Mouse (Mus musculus) ES-E14 (cell line): ENCODE data around the gene Ccdc17. TPM values are rescaled to one million over a fixed set of nuclear protein-coding genes. Genes with fewer than 3 reads are reported as not detected.

ENCODE experiments used
- DNase-seq: peaks from one replicate; pipeline ENCODE4 v3.0.0-alpha.2; 2013; ENCODE audit warnings: low read depth, low spot score
- H3K27ac ChIP-seq: 2 replicates; pipeline ENCODE4 v1.5.1; 2012; ENCODE audit warnings: low read depth, mild to moderate bottlenecking, low read length, moderate library complexity, mixed read lengths; ENCODE audit not compliant: poor library complexity, insufficient read depth, severe bottlenecking
- H3K36me3 ChIP-seq: 2 replicates; pipeline ENCODE4 v1.6.1; 2012; ENCODE audit warnings: mild to moderate bottlenecking, low read length, moderate library complexity, mixed read lengths; ENCODE audit not compliant: control insufficient read depth, poor library complexity, insufficient read depth, severe bottlenecking
- H3K4me1 ChIP-seq, 2 experiments: fragments of 150-350 bp in 1 of 2; sonication (generic) in 1 of 2; 2 replicates each; pipeline ENCODE4 v1.6.1; 2012; ENCODE audit warnings: low read length in 2 of 2, mild to moderate bottlenecking in 1 of 2, mixed read lengths in 1 of 2; ENCODE audit not compliant: control insufficient read depth in 2 of 2, insufficient read depth in 2 of 2, poor library complexity in 1 of 2
- H3K4me3 ChIP-seq, 2 experiments: fragments of 150-350 bp in 1 of 2; sonication (generic) in 1 of 2; 2 replicates each; pipeline ENCODE4 v1.5.1; 2012; ENCODE audit warnings: low read length in 2 of 2, low read depth in 1 of 2, mild to moderate bottlenecking in 1 of 2, mixed read lengths in 1 of 2; ENCODE audit not compliant: insufficient read depth in 1 of 2, poor library complexity in 1 of 2, severe bottlenecking in 1 of 2
- H3K9ac ChIP-seq: 2 replicates; pipeline ENCODE4 v1.6.1; 2012; ENCODE audit warnings: low read depth, mild to moderate bottlenecking, low read length, mixed read lengths; ENCODE audit not compliant: poor library complexity, insufficient read depth, severe bottlenecking
- H3K9me3 ChIP-seq: fragments of 150-350 bp; sonication (generic); 2 replicates; pipeline ENCODE4 v1.6.1; 2012; ENCODE audit warnings: low read depth, mild to moderate bottlenecking, low read length; ENCODE audit not compliant: control insufficient read depth, insufficient read depth
- CHD2 ChIP-seq: IDR thresholded peaks from 2 replicates; pipeline ENCODE4 v1.6.1; 2014; ENCODE audit warnings: mild to moderate bottlenecking, low read depth, low read length, inconsistent platforms
- HCFC1 ChIP-seq: IDR thresholded peaks from 2 replicates; pipeline ENCODE4 v1.6.1; 2012; ENCODE audit warnings: low read length, inconsistent platforms, borderline replicate concordance; ENCODE audit not compliant: insufficient read depth
- MAFK ChIP-seq: IDR thresholded peaks from 2 replicates; pipeline ENCODE4 v1.6.1; 2014; ENCODE audit warnings: mild to moderate bottlenecking, low read depth, low read length, inconsistent platforms; ENCODE audit not compliant: insufficient read depth
- ZC3H11A ChIP-seq: IDR thresholded peaks from 2 replicates; pipeline ENCODE4 v1.6.1; 2012; ENCODE audit warnings: low read depth, mild to moderate bottlenecking, inconsistent platforms, low read length, borderline replicate concordance
- ZNF384 ChIP-seq: IDR thresholded peaks from 2 replicates; pipeline ENCODE4 v1.6.1; 2012; ENCODE audit warnings: low read depth, low read length, inconsistent platforms
- in situ Hi-C, 2 experiments: fragments of 600-800 bp; cut with MboI; formaldehyde crosslinking; loops; one replicate each; pipeline ENCODE4 v1.15.1; 2025; ENCODE audit warnings: low sequenced_read_pairs in 2 of 2, inconsistent platforms in 1 of 2; ENCODE audit not compliant: unreplicated experiment in 2 of 2
- total RNA-seq: library from RNA; depleted of rRNA; stranded (reverse); fragments of 300-350 nt; gene quantifications from 2 replicates; pipeline ENCODE4 v1.2.3, GENCODE M21; 2012

The Ccdc17 gene
- total RNA-seq, 1 experiment, result 2.9 TPM

DNA sequence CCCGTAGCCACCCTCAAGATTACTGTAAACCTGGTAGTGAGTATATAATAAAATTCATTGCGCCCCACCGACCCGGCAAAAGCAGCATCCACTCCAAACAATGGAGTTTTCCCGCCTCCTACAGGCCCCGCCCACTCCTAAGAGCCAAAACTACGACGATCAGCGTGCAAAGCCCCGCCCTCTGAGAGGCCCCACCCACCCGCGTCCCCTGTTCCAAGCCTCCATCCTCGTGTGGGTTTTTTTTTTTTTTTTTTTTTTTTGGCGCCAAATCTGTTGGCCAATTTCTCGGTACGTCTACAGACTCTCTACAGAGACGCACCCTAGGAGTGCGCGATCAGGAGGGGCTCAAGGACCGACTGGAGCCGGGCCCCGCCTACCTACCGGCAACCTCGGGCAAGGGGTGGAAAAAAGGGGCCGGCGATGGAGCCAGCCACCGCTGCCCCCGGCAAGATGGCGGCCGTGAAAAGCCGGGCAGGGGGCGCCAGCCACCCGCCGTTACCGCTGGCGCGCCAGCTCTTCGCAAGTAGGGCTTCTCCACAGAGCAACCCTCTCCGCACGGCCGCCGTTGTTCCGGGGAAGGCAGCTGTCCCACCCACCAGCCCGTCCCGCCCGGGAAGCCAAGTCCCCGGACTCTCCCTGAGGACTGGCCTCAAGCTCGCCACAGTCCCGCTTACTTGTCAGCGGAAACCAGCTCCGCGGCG, 30.4 kb downstream of the Ccdc17 start:
- no peak for TF ChIP-seq ZC3H11A
- TF ChIP-seq ZNF384, result peak; percentile 96
- no peak for TF ChIP-seq MAFK
- peak; percentile 39; the same call in 1 of the 2 replicates for TF ChIP-seq HCFC1
- no peak for TF ChIP-seq CHD2
- Histone ChIP-seq H3K27ac (peak overlapping the region; percentile 89), H3K36me3 (peaks cover 8% of the 10 kb centered on the region), H3K9ac (peak overlapping the region; percentile 100), H3K4me1 (peaks cover 0 to 2% of the 10 kb centered on the region in 2 experiments; a peak in 1 of 4 replicates), H3K4me3 (peak overlapping the region; percentile 93 to 96), H3K9me3 (no peaks in the 10 kb centered on the region)
- in situ Hi-C loops, result no loop called here
- DNase-seq, result peak; percentile 94

DNA sequence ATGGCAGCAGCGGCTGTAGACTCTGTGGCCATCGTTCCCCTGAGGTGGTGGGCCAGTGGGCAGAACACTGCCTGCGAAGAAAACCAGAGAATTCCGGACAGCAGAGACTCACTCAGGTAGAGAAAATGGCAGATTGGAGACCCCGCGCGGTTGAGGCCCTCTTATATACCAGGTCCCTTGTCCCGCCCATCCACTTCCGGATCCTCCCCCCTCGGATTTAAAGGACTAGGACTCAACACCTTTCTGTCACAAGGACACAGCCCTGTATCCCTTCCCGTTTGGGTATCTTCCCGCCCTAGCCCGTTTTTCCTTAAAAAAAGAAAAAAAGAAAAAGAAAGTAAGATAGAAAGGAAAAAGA, 30.9 kb downstream of the Ccdc17 start:
- peak; percentile 74 for TF ChIP-seq HCFC1
- no peak for TF ChIP-seq ZC3H11A
- H3K4me3 ChIP-seq, result peak overlapping the region; percentile 93 to 96
- H3K4me1 ChIP-seq, result peaks cover 0 to 2% of the 10 kb centered on the region in 2 experiments; a peak in 1 of 4 replicates
- H3K9me3 ChIP-seq, result no peaks in the 10 kb centered on the region
- peak; percentile 90 for DNase-seq
- in situ Hi-C loops, result no loop called here
- H3K27ac ChIP-seq, result peak overlapping the region; percentile 89
- peaks cover 5% of the 10 kb centered on the region for H3K36me3 ChIP-seq
- H3K9ac ChIP-seq, result peak overlapping the region; percentile 100

DNA sequence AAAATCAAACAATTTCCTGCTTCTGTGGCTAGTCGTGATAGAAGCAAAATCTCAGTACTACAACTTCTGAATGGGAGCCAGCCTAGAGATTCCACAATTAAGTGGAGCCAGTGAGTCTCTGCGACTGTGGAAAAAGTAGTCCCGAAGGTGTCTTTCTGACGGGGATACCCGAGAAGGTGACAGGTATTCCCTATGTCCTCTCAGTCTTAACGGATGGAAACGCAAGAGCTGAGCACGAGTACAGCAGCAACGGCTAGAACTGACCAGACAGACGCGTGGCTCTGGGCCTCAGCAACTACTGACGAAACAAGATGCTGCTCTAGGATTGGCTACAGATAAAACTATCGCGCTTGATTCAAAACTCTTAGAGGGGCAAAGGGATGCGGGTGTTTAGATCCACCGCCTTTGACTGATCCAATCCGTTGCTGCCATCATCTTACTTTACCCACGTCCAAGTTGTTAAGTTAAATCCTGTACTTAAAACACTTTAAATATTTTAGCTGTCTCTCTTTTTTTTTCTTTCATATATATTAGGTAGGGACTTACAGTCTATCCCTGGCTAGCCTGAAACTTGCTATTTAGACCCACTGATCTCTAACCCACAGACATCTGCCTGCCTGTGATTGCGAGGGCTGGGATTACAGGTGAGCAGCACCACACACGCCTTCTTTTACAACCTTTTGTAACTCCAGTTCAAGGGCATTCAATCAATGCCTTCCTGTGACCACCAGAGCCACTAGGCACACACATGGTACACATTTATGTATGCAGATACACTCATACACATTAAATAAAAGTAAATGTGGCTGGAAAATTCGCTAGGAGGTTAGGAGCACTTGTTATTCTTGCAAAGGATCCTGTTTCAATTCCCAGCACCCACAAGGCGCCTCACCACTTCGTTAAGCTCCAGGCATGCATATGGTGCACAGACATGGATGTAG, 31.5 kb downstream of the Ccdc17 start, which contains the start of gene Nasp:
Gene Nasp, minus strand, starts transcription at position 220 of the 941 bp plus-strand sequence.
- Histone ChIP-seq H3K9ac (peak within 1 kb of the TSS; percentile 100), H3K9me3 (no peaks in the 10 kb centered on the region), H3K4me1 (peaks cover 0 to 2% of the 10 kb centered on the region in 2 experiments; a peak in 1 of 4 replicates), H3K4me3 (peak within 1 kb of the TSS; percentile 93 to 96), H3K36me3 (peaks cover 3% of the 10 kb centered on the region), H3K27ac (peak within 1 kb of the TSS; percentile 89)
- DNase-seq, result peak; percentile 79
- in situ Hi-C loops, result no loop called here
- TF ChIP-seq CHD2 (peak; percentile 94), HCFC1 (no peak)

DNA sequence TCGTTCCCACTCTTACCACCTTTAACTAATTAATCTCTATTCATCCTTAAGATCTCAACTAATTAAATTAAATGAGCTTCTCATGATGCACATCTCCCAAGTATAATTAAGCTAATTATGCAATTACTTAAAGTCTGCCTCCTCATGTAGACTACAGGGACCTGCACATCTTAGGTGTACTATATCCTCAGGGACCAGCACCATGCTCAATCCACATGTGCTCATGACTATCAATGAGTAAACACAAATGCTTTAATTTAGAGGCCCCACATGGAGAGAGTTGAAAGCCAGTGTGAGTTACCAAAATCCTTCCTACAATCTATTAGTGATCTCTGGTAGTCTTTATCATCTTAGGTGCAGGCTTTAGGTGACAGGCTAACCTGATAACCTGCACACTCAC, 38.7 kb downstream of the Ccdc17 start:
- Histone ChIP-seq H3K4me3 (no peak overlapping the region), H3K27ac (no peak overlapping the region), H3K36me3 (peaks cover 22% of the 10 kb centered on the region), H3K9ac (no peak overlapping the region), H3K9me3 (no peaks in the 10 kb centered on the region), H3K4me1 (peaks cover 0 to 2% of the 10 kb centered on the region in 2 experiments; a peak in 1 of 4 replicates)
- in situ Hi-C loops, result no loop called here
- no peak for TF ChIP-seq CHD2
- TF ChIP-seq HCFC1, result no peak
- no peak for TF ChIP-seq ZNF384
- no peak for TF ChIP-seq MAFK
- no peak for TF ChIP-seq ZC3H11A
- DNase-seq, result no peak
